Mouse (Mus musculus): ENCODE data around the gene Nup54.

DNA sequence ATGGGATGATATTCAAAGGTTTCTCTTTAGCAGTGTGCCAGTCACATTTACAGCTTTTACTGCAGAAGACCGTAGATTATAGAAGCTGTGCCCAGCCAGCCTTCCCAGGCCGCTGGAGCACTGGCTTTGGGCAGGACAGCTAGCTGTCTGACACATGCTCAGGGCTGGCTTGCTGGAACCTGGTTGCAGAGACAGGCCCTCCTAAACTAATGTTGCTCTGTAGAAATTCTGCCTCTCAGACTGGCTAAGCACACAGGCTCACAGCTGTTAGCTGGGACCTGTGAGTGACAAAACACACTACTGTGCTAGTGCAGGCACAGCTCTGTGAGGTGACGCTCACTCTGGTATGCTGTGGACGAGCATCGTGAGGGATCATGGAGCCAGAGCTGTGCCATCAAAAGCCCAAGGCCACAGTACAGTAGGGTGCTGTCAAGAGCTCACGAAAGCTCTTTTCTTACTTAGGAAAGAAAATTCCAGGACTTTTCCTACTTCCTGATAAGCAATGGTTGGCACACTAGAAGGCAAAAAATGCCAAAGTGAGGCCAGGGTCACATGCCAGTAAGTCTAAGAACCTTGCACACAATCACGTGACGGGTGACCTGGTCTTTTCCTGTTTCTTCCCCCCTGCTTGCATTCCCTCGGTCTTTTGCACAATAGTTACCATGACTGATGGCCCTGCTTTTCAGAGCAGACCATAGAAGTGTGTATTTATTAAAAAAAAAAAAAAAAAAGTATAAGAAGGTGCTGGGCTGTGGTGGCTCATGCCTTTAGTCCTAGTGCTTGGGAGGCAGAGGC, 25.5 kb downstream of the Nup54 start:
- TF ChIP-seq POLR2A (IDR thresholded peaks at IDR 0.05; ENCODE audit: insufficient read depth, low read depth, low read length) (no peak), CTCF (IDR thresholded peaks at IDR 0.05; ENCODE audit: insufficient read depth, low read depth, low read length) (no peak)
